Mouse (Mus musculus) duodenum, adult 2 months (tissue): ENCODE measurements around the gene Adamtsl2. TPM values are rescaled to one million over a fixed set of nuclear protein-coding genes. Genes with fewer than 3 reads are reported as not detected.

ENCODE experiments used
- polyA plus RNA-seq: library from polyadenylated mRNA; depleted of rRNA; stranded (reverse); fragments of >200 nt; gene quantifications from 2 replicates; pipeline ENCODE4 v1.2.3, GENCODE M21; 2012; ENCODE audit warnings: low replicate concordance; rRNA removed

The Adamtsl2 gene
- 1.5 and 2.0 TPM in 2 replicates for polyA plus RNA-seq

GRCm38 (mm10) chr2:27079152-27079584 is at the start of gene Adamtsl2:
Adamtsl2 (plus strand) TSS chr2:27079379.

GRCm38 (mm10) chr2:27071978-27072377 is 7.2 kb upstream of the Adamtsl2 start, which contains the start of gene Mymk:
Mymk (minus strand) TSS chr2:27072179.

GRCm38 (mm10) chr2:27141950-27142693 is 62.9 kb downstream of the Adamtsl2 start, which contains the start of gene Fam163b:
Fam163b (minus strand) TSS chr2:27142491.

Other genes starting within 250 kb of the Adamtsl2 start
- gene Abo, start 214.4 kb upstream of the Adamtsl2 start, polyA plus RNA-seq, result 0.25 TPM in 1 of 2 replicates, not detected in the other
- gene Surf6, start 176.5 kb upstream of the Adamtsl2 start, polyA plus RNA-seq, result 3.7 and 4.1 TPM in 2 replicates
- gene Med22, start 168.7 kb upstream of the Adamtsl2 start, polyA plus RNA-seq, result 15.3 and 19.8 TPM in 2 replicates
- gene Rpl7a, start 168.6 kb upstream of the Adamtsl2 start, polyA plus RNA-seq, result 327 and 343 TPM in 2 replicates
- gene Surf2, start 163.0 kb upstream of the Adamtsl2 start, polyA plus RNA-seq, result 6.3 and 12.5 TPM in 2 replicates
- 39.2 and 46.7 TPM in 2 replicates for gene Surf1, start 162.8 kb upstream of the Adamtsl2 start, polyA plus RNA-seq
- 437 and 918 TPM in 2 replicates for gene Surf4, start 145.5 kb upstream of the Adamtsl2 start, polyA plus RNA-seq
- gene Stkld1, start 145.3 kb upstream of the Adamtsl2 start, polyA plus RNA-seq, result 0.30 TPM in 1 of 2 replicates, not detected in the other
- 8.7 and 12.4 TPM in 2 replicates for gene Rexo4, start 115.0 kb upstream of the Adamtsl2 start, polyA plus RNA-seq
- 1.6 TPM in 2 replicates for gene Adamts13, start 106.0 kb upstream of the Adamtsl2 start, polyA plus RNA-seq
- gene Cacfd1, start 69.5 kb upstream of the Adamtsl2 start, polyA plus RNA-seq, result 59.9 and 66.7 TPM in 2 replicates
- 4.0 and 8.3 TPM in 2 replicates for gene Slc2a6, start 51.4 kb upstream of the Adamtsl2 start, polyA plus RNA-seq
- 0.11 TPM in 1 of 2 replicates, not detected in the other for gene Mymk, start 7.2 kb upstream of the Adamtsl2 start, polyA plus RNA-seq
- gene Fam163b, start 63.1 kb downstream of the Adamtsl2 start, polyA plus RNA-seq, result 0.07 TPM in 1 of 2 replicates, not detected in the other
- gene Dbh, start 85.9 kb downstream of the Adamtsl2 start, polyA plus RNA-seq, result 0.41 and 1.9 TPM in 2 replicates
- gene Sardh, start 169.0 kb downstream of the Adamtsl2 start, polyA plus RNA-seq, result 16.3 and 20.6 TPM in 2 replicates